Mouse (Mus musculus) heart, postnatal 36 days (tissue): ENCODE measurements at regions not wholly inside any gene's neighbourhood (a gene's known extent, or its start where the extent isn't known, plus 50 kb on each side); places are given as distances from the start of the nearest gene placed in this dataset.

ENCODE experiments used
- DNase-seq, 2 experiments: peaks; one replicate each; pipeline ENCODE4 v3.0.0; 2021 to 2022
- intact Hi-C: fragments of 180-260 bp; cut with DNase I; formaldehyde crosslinking; loops from one replicate; pipeline ENCODE4 v1.15.1; 2025

DNA sequence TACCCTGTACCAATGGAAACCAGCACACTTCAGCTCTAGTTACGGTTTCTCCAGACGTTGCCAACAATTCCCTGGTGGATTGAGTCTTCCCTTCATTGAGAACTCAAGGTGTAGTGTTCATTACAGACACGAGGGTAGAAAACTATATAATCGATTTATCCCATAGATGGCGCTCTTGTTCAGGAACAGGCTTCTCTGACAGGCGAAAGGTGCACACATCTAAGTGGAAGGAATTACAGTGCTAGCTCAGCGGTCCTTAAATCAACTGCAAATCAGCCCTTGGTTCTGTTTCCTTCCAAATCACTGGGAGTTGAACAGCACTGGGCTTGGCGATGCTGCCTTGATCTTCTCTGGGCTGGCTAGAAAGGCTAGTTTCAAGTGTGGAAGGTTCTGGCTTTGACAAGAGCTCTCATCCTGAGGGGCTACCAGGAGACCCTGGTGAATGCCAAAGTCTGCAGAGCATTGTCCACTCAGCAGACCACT, 161.1 kb downstream of the March11 start:
- peak; percentile 5 to 6 for DNase-seq
- intact Hi-C loops = loop anchor here (1.0 to 5.0 kb wide), 3 partner anchors 152 to 767 kb away; no protein-coding TSS in a partner anchor

DNA sequence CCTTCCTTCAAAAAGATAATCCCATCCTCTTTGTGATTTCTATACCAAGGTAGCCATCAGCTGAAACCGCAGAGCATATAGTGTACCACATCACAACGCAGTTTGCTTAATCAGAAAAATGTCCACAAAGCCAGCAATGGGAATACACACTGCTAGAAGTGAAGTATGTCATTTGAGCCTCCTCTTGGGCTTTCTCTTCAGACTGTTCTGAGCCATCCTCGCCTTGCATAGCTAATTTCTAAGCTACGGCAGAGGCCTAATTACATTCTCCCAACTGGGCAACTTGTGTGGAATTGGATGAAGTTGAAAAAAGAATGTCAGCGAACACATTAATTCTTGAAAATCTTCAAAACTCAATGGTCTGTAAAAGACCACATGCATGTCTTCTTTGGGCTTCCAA, 178.5 kb downstream of the March11 start:
- intact Hi-C loops = no loop called here
- no peak for DNase-seq
